Mouse (Mus musculus) myocyte (in vitro differentiated cells): Measurements from ENCODE around the gene Cdca5. TPM values are rescaled to one million over a fixed set of nuclear protein-coding genes. Genes with fewer than 3 reads are reported as not detected.
"Not testable (repeated sequence)": the region's sequence is repeated elsewhere in the genome, so short reads cannot be mapped to it uniquely, and the experiment has no call there.

Source experiments
- H3K27me3 ChIP-seq: one replicate; pipeline ENCODE4 v1.6.1; 2011; ENCODE audit not compliant: control insufficient read depth, insufficient read depth, insufficient read length
- H3K36me3 ChIP-seq: one replicate; pipeline ENCODE4 v1.6.1; 2011; ENCODE audit not compliant: control insufficient read depth, insufficient read depth
- H3K4me2 ChIP-seq: one replicate; pipeline ENCODE4 v1.6.1; 2011; ENCODE audit warnings: low read depth, control low read depth
- H3K4me3 ChIP-seq: one replicate; pipeline ENCODE4 v1.5.1; 2011; ENCODE audit warnings: mild to moderate bottlenecking, control low read depth, moderate library complexity
- H3K79me2 ChIP-seq: one replicate; pipeline ENCODE4 v1.6.1; 2011; ENCODE audit not compliant: control insufficient read depth, insufficient read depth
- H3ac ChIP-seq: one replicate; pipeline ENCODE4 v1.6.1; 2011; ENCODE audit not compliant: control insufficient read depth, insufficient read length
- CEBPB ChIP-seq: IDR thresholded peaks from 2 replicates; pipeline ENCODE4 v1.6.1; 2011; ENCODE audit warnings: mild to moderate bottlenecking, moderate library complexity; ENCODE audit not compliant: poor library complexity, insufficient read depth, severe bottlenecking
- E2F4 ChIP-seq: IDR thresholded peaks from one replicate; pipeline ENCODE4 v1.6.1; 2011; ENCODE audit warnings: mild to moderate bottlenecking, control low read depth, moderate library complexity; ENCODE audit not compliant: insufficient read depth
- MAX ChIP-seq: IDR thresholded peaks from one replicate; pipeline ENCODE4 v1.6.1; 2011; ENCODE audit warnings: low read depth, mild to moderate bottlenecking, control low read depth
- MYOD1 ChIP-seq, 3 experiments: IDR thresholded peaks; one replicate each; pipeline ENCODE4 v1.6.1; 2011; ENCODE audit warnings: control low read depth in 2 of 3, low read depth in 2 of 3, mild to moderate bottlenecking in 2 of 3, moderate library complexity in 1 of 3; ENCODE audit not compliant: insufficient read length in 2 of 3, control insufficient read depth in 1 of 3
- MYOG ChIP-seq, 3 experiments: IDR thresholded peaks; one replicate each; pipeline ENCODE4 v1.6.1; 2011; ENCODE audit warnings: control low read depth in 2 of 3, low read depth in 2 of 3, mild to moderate bottlenecking in 2 of 3; ENCODE audit not compliant: insufficient read length in 2 of 3, control insufficient read depth in 1 of 3, insufficient read depth in 1 of 3
- POLR2A ChIP-seq: IDR thresholded peaks from one replicate; pipeline ENCODE4 v1.6.1; 2011; ENCODE audit warnings: low read depth, mild to moderate bottlenecking, control low read depth, moderate library complexity; ENCODE audit not compliant: insufficient read length
- POLR2AphosphoS2 ChIP-seq: IDR thresholded peaks from one replicate; pipeline ENCODE4 v1.6.1; 2011; ENCODE audit warnings: low read depth, control low read depth; ENCODE audit not compliant: insufficient read length
- REST ChIP-seq: IDR thresholded peaks from one replicate; pipeline ENCODE4 v1.6.1; 2011; ENCODE audit warnings: mild to moderate bottlenecking, control low read depth, moderate library complexity; ENCODE audit not compliant: insufficient read depth, insufficient read length
- SRF ChIP-seq: IDR thresholded peaks from one replicate; pipeline ENCODE4 v1.6.1; 2011; ENCODE audit warnings: low read depth; ENCODE audit not compliant: control insufficient read depth, insufficient read length
- TCF12 ChIP-seq: IDR thresholded peaks from one replicate; pipeline ENCODE4 v1.6.1; 2011; ENCODE audit warnings: mild to moderate bottlenecking, control low read depth; ENCODE audit not compliant: poor library complexity, insufficient read depth, severe bottlenecking
- TCF3 ChIP-seq: IDR thresholded peaks from one replicate; pipeline ENCODE4 v1.6.1; 2011; ENCODE audit warnings: low read depth, control low read depth; ENCODE audit not compliant: insufficient read length
- USF1 ChIP-seq: IDR thresholded peaks from one replicate; pipeline ENCODE4 v1.6.1; 2011; ENCODE audit warnings: low read depth, mild to moderate bottlenecking, control low read depth, moderate library complexity
- polyA plus RNA-seq: library from polyadenylated mRNA; unstranded; fragments of >200 nt; fragmentation: generic; extraction: Trizol; gene quantifications from one replicate; pipeline ENCODE4 v1.2.1, GENCODE M21; 2012; ENCODE audit warnings: missing spikeins

The Cdca5 gene
- polyA plus RNA-seq, 1 experiment, result 7.7 TPM

GRCm38 (mm10) chr19:6124898-6125297, 40.1 kb downstream of the Cdca5 start:
- Histone ChIP-seq H3K36me3 (peaks cover 4% of the 10 kb centered on the region), H3K27me3 (no peaks in the 10 kb centered on the region), H3K79me2 (no peaks in the 10 kb centered on the region), H3ac (no peak overlapping the region), H3K4me2 (no peak overlapping the region), H3K4me3 (no peak overlapping the region)
- no peak for TF ChIP-seq REST
- TF ChIP-seq MYOG (IDR thresholded peaks at IDR 0.05; ENCODE audit: control insufficient read depth in 1 of 3, insufficient read depth in 1 of 3, insufficient read length in 2 of 3, low read depth in 2 of 3), result no peak
- no peak for TF ChIP-seq POLR2A
- TF ChIP-seq USF1, result no peak
- no peak for TF ChIP-seq TCF3
- TF ChIP-seq SRF, result no peak
- TF ChIP-seq MYOD1 (IDR thresholded peaks at IDR 0.05; ENCODE audit: control insufficient read depth in 1 of 3, insufficient read length in 2 of 3, low read depth in 2 of 3), result no peak
- no peak for TF ChIP-seq MAX
- TF ChIP-seq CEBPB, result no peak
- TF ChIP-seq POLR2AphosphoS2, result no peak
- TF ChIP-seq E2F4, result no peak
- no peak for TF ChIP-seq TCF12

GRCm38 (mm10) chr19:6126289-6126688, 41.5 kb downstream of the Cdca5 start:
- Histone ChIP-seq H3K79me2 (no peaks in the 10 kb centered on the region), H3K36me3 (peaks cover 4% of the 10 kb centered on the region), H3K4me3 (no peak overlapping the region), H3K27me3 (no peaks in the 10 kb centered on the region), H3ac (no peak overlapping the region), H3K4me2 (no peak overlapping the region)
- TF ChIP-seq REST (no peak), USF1 (no peak), TCF12 (no peak), POLR2AphosphoS2 (no peak), MYOG (IDR thresholded peaks at IDR 0.05; ENCODE audit: control insufficient read depth in 1 of 3, insufficient read depth in 1 of 3, insufficient read length in 2 of 3, low read depth in 2 of 3) (no peak), CEBPB (no peak)

DNA sequence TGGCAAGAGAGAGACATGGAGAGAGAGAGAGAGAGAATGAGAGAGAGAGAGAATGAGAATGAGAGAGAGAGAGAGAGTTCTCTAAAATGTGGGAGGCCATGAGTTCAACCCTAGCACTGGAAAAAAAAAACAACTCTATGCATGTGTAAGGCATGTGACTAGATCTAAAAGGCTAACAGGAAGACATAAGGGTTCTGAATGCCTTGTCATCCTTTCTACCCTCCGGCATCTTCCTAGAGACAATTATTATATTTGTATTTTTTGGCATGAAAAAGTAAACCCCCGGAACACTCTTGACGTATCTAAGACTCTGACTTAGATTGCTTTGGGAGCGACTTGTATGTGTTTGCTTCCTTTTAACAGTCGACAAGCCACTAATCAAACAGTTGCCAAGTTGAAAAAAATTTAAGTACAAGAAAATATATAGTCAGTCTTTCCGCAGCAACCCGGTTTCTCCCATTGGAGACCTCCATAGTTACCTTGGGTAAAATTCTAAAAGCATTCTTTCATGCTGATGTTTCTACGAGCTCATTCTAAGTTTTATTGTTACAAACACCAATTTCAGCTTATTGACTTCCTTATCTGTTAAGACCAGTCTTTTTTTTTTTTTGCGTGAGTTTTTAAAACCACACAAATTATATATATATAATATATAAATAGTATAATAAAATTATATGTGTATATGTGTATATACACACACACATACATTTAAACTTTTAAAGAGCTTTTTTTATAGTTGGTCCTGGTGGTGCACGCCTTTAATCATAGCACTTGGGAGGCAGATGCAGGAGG, 42.2 kb downstream of the Cdca5 start:
- Histone ChIP-seq H3K79me2 (no peaks in the 10 kb centered on the region), H3K4me2 (peak overlapping the region; percentile 84), H3K4me3 (peak overlapping the region; percentile 47), H3ac (no peak overlapping the region), H3K36me3 (peaks cover 4% of the 10 kb centered on the region), H3K27me3 (no peaks in the 10 kb centered on the region)
- TF ChIP-seq POLR2A (no peak), POLR2AphosphoS2 (no peak), TCF12 (no peak), E2F4 (no peak), SRF (no peak), USF1 (no peak), MYOD1 (IDR thresholded peaks at IDR 0.05; ENCODE audit: control insufficient read depth in 1 of 3, insufficient read length in 2 of 3, low read depth in 2 of 3) (no peak), MAX (no peak), REST (no peak), TCF3 (no peak), MYOG (IDR thresholded peaks at IDR 0.05; ENCODE audit: control insufficient read depth in 1 of 3, insufficient read depth in 1 of 3, insufficient read length in 2 of 3, low read depth in 2 of 3) (no peak)

- H3K4me2 ChIP-seq, result peak within 1 kb of the TSS; percentile 84
- no peaks in the 10 kb centered on the region for H3K36me3 ChIP-seq
- H3K79me2 ChIP-seq, result no peaks in the 10 kb centered on the region
- H3ac ChIP-seq, result no peak within 1 kb of the TSS
- H3K4me3 ChIP-seq, result peak within 1 kb of the TSS; percentile 47
- no peak for TF ChIP-seq REST
- TF ChIP-seq TCF3, result no peak
- TF ChIP-seq MYOD1 (IDR thresholded peaks at IDR 0.05; ENCODE audit: control insufficient read depth in 1 of 3, insufficient read length in 2 of 3, low read depth in 2 of 3), result no peak
- peak; percentile 78 for TF ChIP-seq POLR2A
- no peak for TF ChIP-seq CEBPB
- TF ChIP-seq MAX, result peak; percentile 3
- no peak for TF ChIP-seq SRF
- no peak for TF ChIP-seq E2F4
- no peak for TF ChIP-seq TCF12
- no peak for TF ChIP-seq USF1
- TF ChIP-seq POLR2AphosphoS2, result peak; percentile 68
- peak in 1 of 3 experiments; percentile 11 for TF ChIP-seq MYOG (IDR thresholded peaks at IDR 0.05; ENCODE audit: control insufficient read depth in 1 of 3, insufficient read depth in 1 of 3, insufficient read length in 2 of 3, low read depth in 2 of 3)
- no peaks in the 10 kb centered on the region for H3K27me3 ChIP-seq
These were observed 43.1 kb downstream of the Cdca5 start, which contains the start of gene Snx15 for GRCm38 (mm10) chr19:6127760-6128341. Gene Snx15 (minus strand): TSS chr19:6128304.

- not testable (repeated sequence) for H3K36me3 ChIP-seq, H3K27me3 ChIP-seq, H3K79me2 ChIP-seq, H3ac ChIP-seq, H3K4me2 ChIP-seq, H3K4me3 ChIP-seq
These were observed 45.8 kb downstream of the Cdca5 start for GRCm38 (mm10) chr19:6130414-6131128.
